Mouse (Mus musculus) colon, adult 2 months (tissue): ENCODE data around the gene Olfr346. TPM values are rescaled to one million over a fixed set of nuclear protein-coding genes. Genes with fewer than 3 reads are reported as not detected.

Experiments
- polyA plus RNA-seq: library from polyadenylated mRNA; depleted of rRNA; stranded (reverse); fragments of >200 nt; gene quantifications from 2 replicates; pipeline ENCODE4 v1.2.3, GENCODE M21; 2012; rRNA removed

The Olfr346 gene
- polyA plus RNA-seq: not detected in 2 replicates

DNA sequence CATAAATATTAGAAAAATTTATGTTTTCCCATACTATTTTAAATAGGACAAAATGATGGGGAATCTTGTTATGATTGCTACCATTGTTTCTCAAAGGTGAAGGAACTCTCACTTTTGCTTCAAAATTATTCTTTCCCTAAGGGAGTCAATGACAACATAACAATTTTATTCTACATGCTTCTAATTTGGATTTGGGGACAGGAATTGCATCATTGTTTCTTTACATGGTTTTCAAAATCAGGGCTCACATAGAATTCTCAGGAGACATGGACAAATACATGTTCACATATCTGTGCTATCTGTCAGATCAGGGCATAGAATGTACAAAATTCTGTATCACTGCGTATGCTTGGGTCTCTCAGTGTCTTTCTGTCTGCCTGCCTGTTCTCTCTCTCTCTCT, at the start of gene Olfr346:
Gene Olfr346, plus strand, starts transcription at position 301 of the 400 bp plus-strand sequence.

DNA sequence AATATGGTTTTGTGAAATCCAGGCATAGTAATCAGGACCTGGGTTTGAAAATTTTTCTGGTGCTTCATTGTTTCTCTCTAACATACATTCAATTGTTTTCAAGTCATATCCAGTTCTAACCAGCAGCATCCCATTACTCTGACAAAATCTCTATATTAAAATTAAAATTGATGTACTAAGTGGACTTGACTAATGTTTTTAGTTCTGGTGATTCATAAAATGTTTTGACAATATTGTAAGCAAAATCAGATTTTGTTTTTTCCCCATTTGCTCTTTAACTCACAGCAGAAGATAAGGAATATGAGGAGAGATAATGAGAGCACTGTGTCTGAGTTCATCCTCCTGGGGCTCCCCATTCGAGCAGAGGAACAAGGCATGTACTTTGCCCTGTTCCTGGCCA, 45.8 kb upstream of the Olfr346 start, which contains the start of gene Olfr345:
Gene Olfr345, plus strand, starts transcription at position 301 of the 400 bp plus-strand sequence.

DNA sequence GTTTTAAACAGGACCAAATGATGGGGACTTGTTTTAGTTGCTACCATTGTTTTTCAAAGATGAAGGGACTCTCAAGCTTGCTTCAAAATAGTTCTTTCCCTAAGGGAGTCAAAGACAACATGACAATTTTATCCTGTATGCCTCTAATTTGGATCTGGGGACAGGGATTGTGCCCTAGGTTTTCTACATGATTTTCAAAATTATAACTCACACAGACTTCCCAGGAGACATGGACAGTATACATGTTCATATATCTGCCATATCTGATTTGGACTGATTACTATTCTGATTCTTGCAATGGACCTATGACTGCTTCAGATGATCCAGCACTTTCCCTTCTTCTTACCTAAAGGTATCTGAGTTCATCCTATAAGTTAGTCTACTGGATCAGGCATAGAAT, 46.0 kb downstream of the Olfr346 start, which contains the start of gene Olfr347:
Gene Olfr347, plus strand, starts transcription at position 301 of the 400 bp plus-strand sequence.

Other genes with a start within 250 kb of the Olfr346 start
- gene Olfr340, start 233.2 kb upstream of the Olfr346 start, polyA plus RNA-seq: not detected in 2 replicates
- gene Olfr341, start 203.3 kb upstream of the Olfr346 start, polyA plus RNA-seq: not detected in 2 replicates
- gene Olfr342, start 160.8 kb upstream of the Olfr346 start, polyA plus RNA-seq: not detected in 2 replicates
- gene Olfr344, start 119.1 kb upstream of the Olfr346 start, polyA plus RNA-seq: not detected in 2 replicates
- not detected in 2 replicates for gene Olfr345, start 45.7 kb upstream of the Olfr346 start, polyA plus RNA-seq
- not detected in 2 replicates for gene Olfr347, start 46.1 kb downstream of the Olfr346 start, polyA plus RNA-seq
- not detected in 2 replicates for gene Olfr348, start 98.5 kb downstream of the Olfr346 start, polyA plus RNA-seq
- gene Olfr50, start 104.8 kb downstream of the Olfr346 start, polyA plus RNA-seq: not detected in 2 replicates
- gene Olfr3, start 131.2 kb downstream of the Olfr346 start, polyA plus RNA-seq: not detected in 2 replicates
- gene Olfr350, start 160.5 kb downstream of the Olfr346 start, polyA plus RNA-seq: not detected in 2 replicates
- gene Olfr351, start 176.9 kb downstream of the Olfr346 start, polyA plus RNA-seq: not detected in 2 replicates
- not detected in 2 replicates for gene Olfr352, start 182.7 kb downstream of the Olfr346 start, polyA plus RNA-seq
- gene Olfr353, start 207.1 kb downstream of the Olfr346 start, polyA plus RNA-seq: not detected in 2 replicates
- gene Olfr354, start 219.9 kb downstream of the Olfr346 start, polyA plus RNA-seq: not detected in 2 replicates
- not detected in 2 replicates for gene Olfr355, start 243.1 kb downstream of the Olfr346 start, polyA plus RNA-seq